Mouse (Mus musculus): ENCODE measurements around the gene Ctla2b.
"Not testable (repeated sequence)": the region's sequence is repeated elsewhere in the genome, so short reads cannot be mapped to it uniquely, and the experiment has no call there.

Gene Ctla2b

DNA sequence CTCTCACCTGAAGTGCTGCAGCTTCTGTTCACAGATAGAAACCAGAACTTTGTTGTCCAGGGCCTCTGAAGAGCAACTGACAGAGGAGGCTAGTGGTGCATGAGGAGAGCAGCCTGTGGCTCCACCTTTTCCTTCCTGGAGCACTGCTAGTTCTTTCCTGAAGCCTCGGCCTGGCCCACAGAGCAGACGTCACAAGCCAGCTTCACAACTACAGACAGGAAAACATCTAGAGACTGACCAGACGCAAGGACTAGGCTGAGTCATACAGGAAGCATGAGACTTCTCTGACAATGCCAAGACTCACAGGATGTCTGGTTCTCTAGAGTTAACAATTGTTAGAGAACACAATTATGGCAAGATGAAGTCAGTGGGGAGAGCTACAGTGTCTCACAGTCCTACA is at the start of gene Ctla2b:
TSS of gene Ctla2b (minus strand) at position 120 of the 400 bp plus-strand sequence.
- no peak for DNase-seq (ENCODE audit: low read depth, low spot score)

DNA sequence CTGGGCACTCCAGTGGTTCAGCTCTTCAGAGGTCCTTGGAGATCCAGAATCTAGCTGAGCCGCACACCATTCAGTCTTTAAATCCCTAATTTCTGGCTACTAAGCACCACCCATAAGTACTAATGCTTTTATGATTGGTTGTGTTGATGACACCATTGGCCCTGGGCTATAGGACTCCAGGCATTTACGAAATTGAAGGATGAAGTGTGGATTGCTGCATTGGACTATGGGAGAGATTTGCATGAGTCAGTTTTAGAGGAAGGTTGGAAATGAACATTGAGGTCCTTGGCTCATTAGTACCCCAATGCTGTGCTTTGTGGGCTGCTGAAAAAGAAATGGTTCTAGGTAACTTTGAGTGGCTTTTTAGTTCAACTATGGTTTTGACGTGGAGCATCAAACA is 44.6 kb upstream of the Ctla2b start, which contains the start of gene Tpbpa:
TSS of gene Tpbpa (minus strand) at position 101 of the 400 bp plus-strand sequence.
- not testable (repeated sequence) for DNase-seq (ENCODE audit: low read depth, low spot score)

DNA sequence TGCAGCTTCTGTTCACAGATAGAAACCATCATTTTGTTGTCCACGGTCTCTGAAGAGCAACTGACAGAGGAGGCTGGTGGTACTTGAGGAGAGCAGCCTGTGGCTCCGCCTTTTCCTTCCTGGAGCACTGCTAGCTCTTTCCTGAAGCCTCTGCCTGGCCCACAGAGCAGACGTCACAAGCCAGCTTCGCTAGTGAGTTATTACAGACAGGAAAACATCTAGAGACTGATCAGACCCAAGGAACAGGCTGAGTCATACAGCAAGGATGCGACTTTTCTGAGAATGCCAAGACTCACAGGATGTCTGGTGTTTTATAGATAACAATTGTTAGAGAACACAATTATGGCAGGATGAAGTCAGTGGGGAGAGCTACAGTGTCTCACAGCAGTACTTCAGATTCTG is 39.3 kb upstream of the Ctla2b start, which contains the start of the genes Gm49391 and Ctla2a:
TSS of gene Gm49391 (minus strand) at position 72 of the 402 bp plus-strand sequence.
TSS of gene Ctla2a (minus strand) at position 126 of the 402 bp plus-strand sequence.
- DNase-seq (ENCODE audit: low read depth, low spot score) = no peak

DNA sequence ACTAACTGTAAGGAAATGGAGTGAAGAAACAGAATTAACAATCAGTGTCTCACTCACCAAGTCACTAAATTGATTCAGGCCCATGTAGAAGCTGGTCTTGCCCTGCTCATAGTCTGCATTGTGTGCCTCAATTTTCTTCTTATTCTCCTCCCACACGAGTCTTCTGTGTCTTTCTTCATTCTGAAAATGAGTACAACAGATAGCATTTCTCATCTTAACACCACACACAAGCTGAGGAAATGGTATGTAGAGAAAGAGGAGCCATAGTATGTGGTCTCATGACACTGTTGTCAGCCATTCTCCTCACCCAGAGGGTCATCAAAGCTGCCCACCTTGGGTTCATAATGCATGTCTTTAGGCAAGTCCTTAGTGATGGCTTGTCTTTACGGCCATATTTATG is 38.2 kb upstream of the Ctla2b start, which contains the start of gene Gm49393:
TSS of gene Gm49393 (minus strand) at position 101 of the 400 bp plus-strand sequence.
- DNase-seq (ENCODE audit: low read depth, low spot score) = not testable (repeated sequence)

DNA sequence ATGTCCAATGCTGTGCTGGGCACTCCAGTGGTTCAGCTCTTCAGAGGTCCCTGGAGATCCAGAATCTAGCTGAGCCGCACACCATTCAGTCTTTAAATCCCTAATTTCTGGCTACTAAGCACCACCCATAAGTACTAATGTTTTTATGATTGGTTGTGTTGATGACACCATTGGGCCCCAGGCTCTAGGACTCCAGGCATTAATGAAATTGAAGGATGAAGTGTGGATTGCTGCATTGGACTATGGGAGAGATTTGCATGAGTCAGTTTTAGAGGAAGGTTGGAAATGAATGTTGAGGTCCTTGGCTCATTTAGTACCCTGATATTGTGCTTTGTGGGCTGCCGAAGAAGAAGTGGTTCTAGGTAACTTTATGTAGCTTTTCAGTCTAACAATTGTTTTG is 7.5 kb upstream of the Ctla2b start, which contains the start of gene Tpbpb:
TSS of gene Tpbpb (minus strand) at position 101 of the 400 bp plus-strand sequence.
- DNase-seq (ENCODE audit: low read depth, low spot score) = not testable (repeated sequence)

DNA sequence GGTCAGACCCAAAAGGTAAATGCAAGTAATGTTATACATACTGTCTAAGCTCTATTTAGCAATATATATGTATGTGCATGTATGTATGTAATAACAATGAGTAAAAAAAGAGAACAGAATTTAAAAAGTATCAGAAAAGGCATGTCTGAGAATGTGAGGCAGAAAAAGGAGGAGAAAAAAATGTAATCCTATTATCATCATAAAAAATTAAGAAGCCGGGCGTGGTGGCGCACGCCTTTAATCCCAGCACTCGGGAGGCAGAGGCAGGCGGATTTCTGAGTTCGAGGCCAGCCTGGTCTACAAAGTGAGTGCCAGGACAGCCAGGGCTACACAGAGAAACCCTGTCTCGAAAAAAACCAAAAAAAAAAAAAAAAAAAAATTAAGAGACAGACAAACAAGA is 453 bp downstream of the Ctla2b start, which contains the start of gene Gm49392:
TSS of gene Gm49392 (minus strand) at position 101 of the 400 bp plus-strand sequence.
- DNase-seq (ENCODE audit: low read depth, low spot score) = not testable (repeated sequence)

DNA sequence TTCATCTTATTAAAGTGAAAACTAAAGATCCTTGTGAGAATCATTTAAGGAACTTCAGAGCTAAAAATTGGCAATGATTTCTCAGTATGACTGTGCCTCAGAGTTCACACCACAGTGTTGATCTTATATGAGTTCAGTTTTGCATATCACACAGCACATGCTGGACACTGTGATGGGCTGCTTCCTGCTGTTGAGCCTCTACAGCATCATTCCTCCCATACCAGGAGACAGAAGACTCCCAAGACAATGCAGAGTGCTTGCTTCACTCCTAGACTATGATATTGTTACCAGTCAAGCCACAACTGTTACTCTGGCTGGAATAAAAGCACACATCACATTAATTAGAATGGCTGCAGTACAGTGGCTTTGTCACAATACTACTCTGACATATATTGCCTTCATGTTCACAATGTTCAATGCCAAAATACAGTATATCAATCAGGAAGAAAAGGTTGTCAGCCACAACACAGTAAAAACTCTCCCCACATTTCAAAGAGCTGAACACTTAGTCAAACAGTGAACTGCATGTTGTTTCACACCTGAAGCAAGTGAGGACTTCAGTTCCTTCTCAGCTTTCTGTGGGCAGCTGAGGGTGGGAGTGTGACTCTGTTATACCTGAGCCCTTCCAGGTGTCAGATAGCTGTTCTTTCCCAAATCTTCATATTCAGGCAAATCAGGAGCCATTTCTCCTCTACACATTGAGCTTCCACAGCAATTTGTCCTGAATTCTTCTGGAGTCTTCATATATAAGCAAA is 1.7 kb downstream of the Ctla2b start:
- no peak for DNase-seq (ENCODE audit: low read depth, low spot score)

DNA sequence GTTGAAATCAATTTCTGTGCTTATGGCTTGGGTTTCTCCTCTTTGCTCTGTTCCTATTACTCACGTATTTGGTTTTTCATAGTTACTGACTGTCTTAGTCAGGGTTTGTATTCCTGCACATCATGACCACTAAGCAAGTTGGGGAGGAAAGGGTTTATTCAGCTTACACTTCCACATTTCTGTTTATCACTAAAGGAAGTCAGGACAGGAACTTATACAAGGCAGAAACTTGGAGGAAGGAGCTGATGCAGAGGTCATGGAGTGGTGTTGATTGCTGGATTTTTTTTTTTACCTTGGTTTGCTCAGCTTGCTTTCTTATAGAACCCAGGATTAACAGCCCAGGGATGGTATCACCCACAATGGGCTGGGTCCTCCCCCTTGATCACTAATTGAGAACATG is 4.9 kb downstream of the Ctla2b start:
- no peak for DNase-seq (ENCODE audit: low read depth, low spot score)

DNA sequence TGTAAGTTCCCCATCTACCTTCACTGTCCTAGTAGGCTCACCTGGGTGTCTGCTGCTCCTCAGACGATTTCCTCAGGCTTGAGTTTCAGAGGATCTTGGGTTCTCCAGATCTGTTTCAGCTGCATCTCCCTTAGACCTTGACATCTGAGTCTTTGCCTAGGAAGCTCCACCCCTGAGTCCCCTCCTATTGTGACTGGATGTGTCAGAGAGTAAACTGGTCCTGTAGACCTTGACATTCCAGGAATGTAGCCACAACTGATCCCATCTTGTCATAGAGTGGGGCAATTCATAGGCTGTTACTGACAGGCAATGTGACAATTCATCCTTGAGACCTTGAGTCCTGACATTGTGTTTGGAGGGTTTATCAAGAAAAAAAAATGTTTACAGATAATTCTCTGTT is 33.0 kb downstream of the Ctla2b start, which contains the start of gene 4930486L24Rik:
TSS of gene 4930486L24Rik (minus strand) at position 195 of the 400 bp plus-strand sequence.
- DNase-seq (ENCODE audit: low read depth, low spot score) = no peak

DNA sequence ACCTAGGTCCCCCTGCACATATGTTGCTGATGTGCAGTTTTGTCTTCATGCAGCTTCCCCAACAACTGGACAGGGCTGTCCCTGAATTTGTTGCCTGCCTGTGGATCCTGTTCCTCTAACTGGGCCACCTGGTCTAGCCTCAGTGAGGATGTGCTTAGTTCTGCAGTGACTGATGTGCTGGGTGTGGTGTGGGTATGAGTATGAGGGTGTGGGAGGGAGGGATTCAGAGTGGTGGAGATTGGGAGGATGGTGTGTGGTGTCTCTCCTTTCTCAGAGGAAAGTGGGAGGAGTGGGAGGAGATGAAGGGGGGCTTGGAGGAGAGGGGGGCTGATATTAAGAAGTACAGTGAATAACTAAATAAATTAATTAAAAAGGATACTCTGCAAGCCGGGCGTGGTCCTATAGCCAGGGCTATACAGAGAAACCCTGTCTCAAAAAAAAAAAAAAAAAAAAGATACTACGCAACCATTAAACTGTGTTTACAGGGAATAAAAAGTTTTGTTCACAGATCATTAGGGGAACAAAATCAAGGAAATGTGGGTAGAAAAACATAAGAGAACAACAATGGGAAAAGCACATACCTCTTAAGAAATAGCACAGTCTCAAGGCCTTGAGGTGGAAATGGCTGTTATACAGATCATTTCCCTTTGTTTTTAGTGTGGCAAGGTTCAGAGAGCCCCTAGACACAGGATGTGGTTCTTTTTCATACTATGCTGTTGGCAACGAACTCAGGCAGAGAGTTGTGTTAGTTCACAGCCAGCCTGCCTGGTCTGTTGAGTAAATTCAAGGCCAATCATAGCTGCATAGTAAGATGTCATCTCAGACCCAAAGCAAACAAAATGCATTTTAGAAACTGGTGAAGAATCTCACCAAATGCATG is 48.8 kb downstream of the Ctla2b start:
- DNase-seq (ENCODE audit: low read depth, low spot score) = no peak
